Mouse (Mus musculus): ENCODE measurements at regions not wholly inside any gene's neighbourhood (a gene's known extent, or its start where the extent isn't known, plus 50 kb on each side); places are given as distances from the start of the nearest gene placed in this dataset.
A peak's percentile ranks its signal among the peaks of the same experiment; 100 is the strongest.

GRCm38 (mm10) chr3:81782921-81783541 lies 149.4 kb upstream of the Ctso start (continued):
- TF ChIP-seq TAL1 (IDR thresholded peaks at IDR 0.05; ENCODE audit: low read length) (no peak), ETS1 (IDR thresholded peaks at IDR 0.05; ENCODE audit: low read depth, low read length) (no peak), MEF2A (IDR thresholded peaks at IDR 0.05; ENCODE audit: extremely low read depth, insufficient replicate concordance, low read depth, low read length, poor library complexity, severe bottlenecking) (no peak), SMC3 (IDR thresholded peaks at IDR 0.05; ENCODE audit: low read depth, low read length) (peak; percentile 36; the same call in 1 of the 2 replicates)

GRCm38 (mm10) chr3:81788915-81789314 lies 143.5 kb upstream of the Ctso start:
- no peak overlapping the region for H3K27ac ChIP-seq (ENCODE audit: control insufficient read depth, low read depth, low read length)
- no peaks in the 10 kb centered on the region for H3K4me1 ChIP-seq (ENCODE audit: control insufficient read depth in 1 of 2, insufficient read depth in 2 of 2, low read length in 2 of 2)
- no peak overlapping the region for H3K4me3 ChIP-seq (ENCODE audit: control insufficient read depth in 1 of 2, insufficient read depth in 1 of 2, low read depth in 2 of 2, low read length in 2 of 2)
- no peaks in the 10 kb centered on the region for H3K79me2 ChIP-seq (ENCODE audit: control insufficient read depth, insufficient read depth, low read length, poor library complexity)
- no peak for DNase-seq (ENCODE audit: low read depth, low spot score)
- H3K9ac ChIP-seq (ENCODE audit: control insufficient read depth, low read depth, low read length, poor library complexity, severe bottlenecking) = no peak overlapping the region
- H3K36me3 ChIP-seq (ENCODE audit: control insufficient read depth in 1 of 2, insufficient read depth in 2 of 2, low read length in 2 of 2) = no peaks in the 10 kb centered on the region
- H3K9me3 ChIP-seq (replicated peaks; ENCODE audit: insufficient read depth, low read length) = no peaks in the 10 kb centered on the region
- TF ChIP-seq MYC (IDR thresholded peaks at IDR 0.05; ENCODE audit: low read depth, low read length) = no peak
- no peak for TF ChIP-seq BHLHE40 (IDR thresholded peaks at IDR 0.05; ENCODE audit: borderline replicate concordance, low read depth, low read length)
- TF ChIP-seq POLR2AphosphoS5 (IDR thresholded peaks at IDR 0.05; ENCODE audit: borderline replicate concordance, low read depth, low read length) = no peak
- TF ChIP-seq POLR2A (IDR thresholded peaks at IDR 0.05; ENCODE audit: control insufficient read depth in 1 of 2, insufficient read depth in 1 of 2, low read depth in 1 of 2, low read length in 2 of 2, poor library complexity in 1 of 2) = no peak
- no peak for TF ChIP-seq SMC3 (IDR thresholded peaks at IDR 0.05; ENCODE audit: low read depth, low read length)
- TF ChIP-seq ZMIZ1 (IDR thresholded peaks at IDR 0.05; ENCODE audit: low read depth, low read length) = no peak
- TF ChIP-seq GABPA (IDR thresholded peaks at IDR 0.05; ENCODE audit: low read depth, low read length) = no peak
- no peak for TF ChIP-seq RAD21 (IDR thresholded peaks at IDR 0.05; ENCODE audit: low read depth, low read length)
- TF ChIP-seq CTCF (IDR thresholded peaks at IDR 0.05 in 2 of 3, conservative IDR thresholded peaks at IDR 0.05 in 1 of 3; ENCODE audit: control insufficient read depth in 1 of 3, insufficient read depth in 1 of 3, low read depth in 2 of 3, low read length in 3 of 3, poor library complexity in 1 of 3, severe bottlenecking in 1 of 3) = no peak
- no peak for TF ChIP-seq UBTF (IDR thresholded peaks at IDR 0.05; ENCODE audit: borderline replicate concordance, insufficient read depth, low read depth, low read length)
- no peak for TF ChIP-seq USF2 (IDR thresholded peaks at IDR 0.05; ENCODE audit: borderline replicate concordance in 1 of 2, insufficient read depth in 1 of 2, low read depth in 1 of 2, low read length in 2 of 2)
- no peak for TF ChIP-seq POLR2AphosphoS2 (IDR thresholded peaks at IDR 0.05; ENCODE audit: low read length)
- no peak for TF ChIP-seq ELF1 (IDR thresholded peaks at IDR 0.05; ENCODE audit: low read depth, low read length)
- TF ChIP-seq KAT2A (conservative IDR thresholded peaks at IDR 0.05; ENCODE audit: low read depth, low read length) = no peak
- no peaks in the 10 kb centered on the region for H3K27me3 ChIP-seq (ENCODE audit: control insufficient read depth in 1 of 2, insufficient read depth in 2 of 2, low read length in 2 of 2)

- no peak for DNase-seq (ENCODE audit: low read depth, low spot score)
- Histone ChIP-seq H3K4me3 (ENCODE audit: control insufficient read depth in 1 of 2, insufficient read depth in 1 of 2, low read depth in 2 of 2, low read length in 2 of 2) (no peak overlapping the region), H3K9ac (ENCODE audit: control insufficient read depth, low read depth, low read length, poor library complexity, severe bottlenecking) (no peak overlapping the region), H3K4me1 (ENCODE audit: control insufficient read depth in 1 of 2, insufficient read depth in 2 of 2, low read length in 2 of 2) (no peaks in the 10 kb centered on the region), H3K9me3 (replicated peaks; ENCODE audit: insufficient read depth, low read length) (no peaks in the 10 kb centered on the region), H3K27ac (ENCODE audit: control insufficient read depth, low read depth, low read length) (no peak overlapping the region), H3K36me3 (ENCODE audit: control insufficient read depth in 1 of 2, insufficient read depth in 2 of 2, low read length in 2 of 2) (no peaks in the 10 kb centered on the region), H3K79me2 (ENCODE audit: control insufficient read depth, insufficient read depth, low read length, poor library complexity) (no peaks in the 10 kb centered on the region), H3K27me3 (ENCODE audit: control insufficient read depth in 1 of 2, insufficient read depth in 2 of 2, low read length in 2 of 2) (no peaks in the 10 kb centered on the region)
- TF ChIP-seq GATA1 (IDR thresholded peaks at IDR 0.05; ENCODE audit: low read depth, low read length) = no peak
- TF ChIP-seq ZC3H11A (IDR thresholded peaks at IDR 0.05; ENCODE audit: low read depth, low read length) = no peak
- no peak for TF ChIP-seq ZNF384 (IDR thresholded peaks at IDR 0.05; ENCODE audit: low read depth, low read length)
These were observed 142.7 kb upstream of the Ctso start for GRCm38 (mm10) chr3:81789664-81790063.
